Mouse (Mus musculus) Patski (cell line): Measurements from ENCODE around the gene Casr. TPM values are rescaled to one million over a fixed set of nuclear protein-coding genes. Genes with fewer than 3 reads are reported as not detected.

Experiments used
- ATAC-seq: fragments of 100-300 bp; one replicate; pipeline ENCODE4 v1.8.0; 2021
- CTCF ChIA-PET: fragments of 350-600 bp; sonication (Branson Sonifier 250); formaldehyde crosslinking; loops from one replicate; lab custom pipeline; 2022; ENCODE audit warnings: inconsistent platforms; lab: Charles Lee
- POLR2A ChIA-PET: fragments of 350-600 bp; sonication (Branson Sonifier 250); formaldehyde crosslinking; loops from one replicate; lab custom pipeline; 2022; ENCODE audit warnings: antibody characterized with exemption, inconsistent platforms; lab: Charles Lee
- DNase-seq: peaks from one replicate; pipeline ENCODE4 v3.0.0-alpha.2; 2011; ENCODE audit warnings: low read depth, low spot score
- H3K27me3 ChIP-seq: fragments of 371-371 bp; one replicate; pipeline ENCODE4 v1.5.1; 2021
- CTCF ChIP-seq: fragments of 100-300 bp; IDR thresholded peaks from one replicate; pipeline ENCODE4 v1.5.1; 2021
- in situ Hi-C: fragments of 300-500 bp; cut with MboI; formaldehyde crosslinking; loops from 3 replicates; pipeline ENCODE4 v1.11.1; 2018; ENCODE audit warnings: low pct_unique_long_range_greater_than_20kb, mixed read lengths
- polyA plus RNA-seq: library from polyadenylated mRNA; unstranded; gene quantifications from one replicate; pipeline ENCODE4 v1.2.3, GENCODE M21; 2021

Gene Casr
- polyA plus RNA-seq, 1 experiment from 2014 or later = 0.01 TPM

DNA sequence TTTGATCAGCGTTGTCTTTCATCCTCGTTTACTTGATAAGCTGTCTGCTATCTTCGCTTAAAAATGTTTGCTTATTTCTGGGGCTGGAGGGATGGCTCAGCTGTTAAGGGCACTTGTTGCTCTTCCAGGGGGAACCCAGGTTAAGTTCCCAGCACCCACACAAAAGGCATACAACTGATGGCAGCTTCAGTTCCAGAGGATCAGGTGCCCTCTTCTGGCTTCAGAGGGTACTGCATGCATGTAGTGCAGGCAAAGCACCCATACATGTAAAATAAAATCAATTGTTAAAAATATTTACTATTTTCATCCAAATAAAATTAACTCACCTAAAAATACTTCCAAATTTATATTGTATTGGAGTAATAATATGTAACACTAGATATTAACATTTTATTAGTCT, 8.3 kb downstream of the Casr start:
- DNase-seq = no peak
- TF ChIP-seq CTCF = peak; percentile 59
- ATAC-seq = no peak
- no peaks in the 10 kb centered on the region for H3K27me3 ChIP-seq
- ChIA-PET CTCF (no interaction called here), POLR2A (no interaction called here)
- in situ Hi-C loops = no loop called here

DNA sequence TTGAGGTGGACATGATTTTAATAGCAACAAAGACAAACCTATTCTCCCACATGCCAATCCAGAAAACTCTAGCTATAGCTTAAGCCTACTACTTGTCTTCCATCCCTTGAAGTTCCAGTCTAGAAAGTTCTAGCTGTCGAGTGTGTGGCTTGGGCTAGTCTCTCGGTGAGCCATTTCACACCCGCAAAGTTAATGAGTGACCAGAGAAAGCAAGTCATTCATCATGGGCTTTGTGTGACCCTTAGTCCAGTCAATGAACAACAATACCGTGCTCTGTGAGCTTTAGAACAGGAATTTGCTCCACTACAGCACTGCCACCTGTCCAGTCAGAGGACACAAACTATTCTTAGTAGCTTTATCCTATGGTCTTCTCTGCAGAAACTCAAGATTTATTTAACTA, 16.6 kb downstream of the Casr start:
- CTCF ChIA-PET = interaction anchor here (1.3 to 2.4 kb wide), 3 partner anchors 18 to 71 kb away, joined by 3 to 6 read pairs (median 4); no protein-coding TSS in a partner anchor

GRCm38 (mm10) chr16:36543091-36543490, 18.9 kb downstream of the Casr start:
- H3K27me3 ChIP-seq = no peaks in the 10 kb centered on the region
- no peak for TF ChIP-seq CTCF
- CTCF ChIA-PET = no interaction called here
- in situ Hi-C loops = no loop called here
- no peak for DNase-seq
- POLR2A ChIA-PET = no interaction called here
- no peak for ATAC-seq

More for the DNA sequence above, 16.6 kb downstream of the Casr start:
- no peaks in the 10 kb centered on the region for H3K27me3 ChIP-seq
- peak; percentile 73 for DNase-seq
- TF ChIP-seq CTCF = no peak
- POLR2A ChIA-PET = no interaction called here
- peak; percentile 83 for ATAC-seq
- in situ Hi-C loops = no loop called here

DNA sequence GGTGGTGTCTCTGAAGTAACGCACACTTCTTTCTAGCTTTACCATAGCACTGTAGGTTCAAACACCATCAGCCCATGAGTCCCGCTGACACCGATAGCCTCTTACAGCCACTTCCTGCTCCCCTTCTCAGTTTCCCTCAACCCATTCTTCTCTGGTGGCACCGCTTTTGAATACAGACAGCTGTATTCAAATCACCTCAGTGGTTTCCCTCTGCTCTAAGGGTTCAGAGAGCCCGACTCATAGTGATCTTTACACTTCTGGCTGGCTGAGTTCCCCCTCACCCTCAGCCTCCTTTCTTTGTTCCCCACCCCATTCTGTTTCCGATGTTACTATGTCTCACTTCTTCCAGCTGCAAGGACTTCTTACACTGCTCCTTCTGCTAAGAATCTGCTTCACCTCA, 21.1 kb downstream of the Casr start:
- DNase-seq (no peak), ATAC-seq (no peak)
- ChIA-PET POLR2A (no interaction called here), CTCF (no interaction called here)
- H3K27me3 ChIP-seq = no peaks in the 10 kb centered on the region
- no peak for TF ChIP-seq CTCF
- in situ Hi-C loops = no loop called here

GRCm38 (mm10) chr16:36532981-36533687, 28.8 kb downstream of the Casr start:
- DNase-seq = peak; percentile 73
- in situ Hi-C loops = no loop called here
- H3K27me3 ChIP-seq = no peaks in the 10 kb centered on the region
- POLR2A ChIA-PET = no interaction called here
- TF ChIP-seq CTCF = no peak
- ATAC-seq = peak; percentile 88
- CTCF ChIA-PET = interaction anchor here (1.3 kb wide), 1 partner anchor 19 kb away, joined by 3 read pairs; no protein-coding TSS in a partner anchor

- POLR2A ChIA-PET = no interaction called here
- ATAC-seq = no peak
Observed at GRCm38 (mm10) chr16:36532046-36532445, 29.9 kb downstream of the Casr start.

GRCm38 (mm10) chr16:36531630-36532029, 30.3 kb downstream of the Casr start:
- CTCF ChIA-PET = interaction anchor here (1.3 kb wide), 1 partner anchor 17 kb away, joined by 3 read pairs; no protein-coding TSS in a partner anchor
- H3K27me3 ChIP-seq = no peaks in the 10 kb centered on the region
- in situ Hi-C loops = no loop called here
- no peak for TF ChIP-seq CTCF
- POLR2A ChIA-PET = no interaction called here
- ATAC-seq (no peak), DNase-seq (no peak)

More at GRCm38 (mm10) chr16:36532046-36532445, 29.9 kb downstream of the Casr start:
- no peak for DNase-seq
- CTCF ChIA-PET = interaction anchor here (1.3 kb wide), 1 partner anchor 18 kb away, joined by 3 read pairs; no protein-coding TSS in a partner anchor
- in situ Hi-C loops = no loop called here
- H3K27me3 ChIP-seq = no peaks in the 10 kb centered on the region
- TF ChIP-seq CTCF = no peak

GRCm38 (mm10) chr16:36530566-36531552, 31.1 kb downstream of the Casr start:
- DNase-seq = no peak
- CTCF ChIA-PET = no interaction called here
- in situ Hi-C loops = no loop called here
- no peaks in the 10 kb centered on the region for H3K27me3 ChIP-seq
- POLR2A ChIA-PET = no interaction called here
- TF ChIP-seq CTCF = no peak
- ATAC-seq = no peak

- in situ Hi-C loops = no loop called here
- CTCF ChIA-PET = interaction anchor here (1.8 kb wide), 1 partner anchor 17 kb away, joined by 4 read pairs; no protein-coding TSS in a partner anchor
- POLR2A ChIA-PET = no interaction called here
- ATAC-seq = no peak
- H3K27me3 ChIP-seq = no peaks in the 10 kb centered on the region
- TF ChIP-seq CTCF = no peak
- no peak for DNase-seq
Observed at GRCm38 (mm10) chr16:36528822-36529221, 33.1 kb downstream of the Casr start.

- ChIA-PET POLR2A (interaction anchor here (1.3 kb wide), 1 partner anchor 9 kb away, joined by 3 read pairs; no protein-coding TSS in a partner anchor), CTCF (interaction anchor here (1.4 to 1.8 kb wide), 2 partner anchors 9 to 19 kb away, joined by 4 read pairs; no protein-coding TSS in a partner anchor)
- in situ Hi-C loops = no loop called here
- no peak for TF ChIP-seq CTCF
- ATAC-seq = no peak
- DNase-seq = no peak
- H3K27me3 ChIP-seq = no peaks in the 10 kb centered on the region
Observed at GRCm38 (mm10) chr16:36526596-36527282, 35.2 kb downstream of the Casr start.
